ENCODE assay signal across 22 mouse cellular contexts in genomic region chr16:95863565-95863964, GRCm38 (mm10).
DNase-seq lines count a peak whose midpoint lies in the region; ATAC-seq and TF ChIP-seq lines count a peak whose summit lies in the region.
"Had no signal": no experiment of that assay in that cellular context is flagged by ENCODE, and none has a peak within 500 bp of the region (broad histone marks: within the 10 kb centered on the region; RNA-seq: fewer than 3 reads in every experiment).

No protein-coding gene starts in this region.

- TF ChIP-seq EP300 in MEL (IDR thresholded peaks at IDR 0.05; ENCODE audit: low read depth in 1 of 2, low read length in 2 of 2), result peak; percentile 24 to 32; a peak in 3 of 4 replicates

- 77% methylated on average over 4 of the region's 4 CpGs for WGBS in heart, embryonic 15.5 days
- WGBS in lung, embryonic 15.5 days, result 67% methylated on average over 4 of the region's 4 CpGs

- no peak for DNase-seq in heart, adult 8-10 months (ENCODE audit: low spot score)
- DNase-seq in lung, postnatal 10 days, result no peak
- peak; percentile 20 for DNase-seq in MEL (ENCODE audit: low read depth, low spot score)
- DNase-seq in frontal cortex, postnatal 14 days (ENCODE audit: low spot score in 2 of 2), result no peak
- DNase-seq: adrenal gland, adult 8-10 months; cerebellum, postnatal 14 days; gastrocnemius, postnatal 36 days; kidney, adult 11 months; kidney, postnatal 25 days; layer of hippocampus, adult 9-11 months; lung, postnatal 14 days had no signal

- H3K79me2 ChIP-seq in MEL (ENCODE audit: control insufficient read depth, insufficient read depth, low read length, poor library complexity), result no peaks in the 10 kb centered on the region

- no peaks in the 10 kb centered on the region for H3K27me3 ChIP-seq in heart, embryonic 15.5 days
- no peaks in the 10 kb centered on the region for H3K27me3 ChIP-seq in lung, embryonic 15.5 days
- H3K27me3 ChIP-seq in MEL (ENCODE audit: control insufficient read depth in 1 of 2, insufficient read depth in 2 of 2, low read length in 2 of 2), result no peaks in the 10 kb centered on the region
- H3K27me3 ChIP-seq: hindbrain, embryonic 13.5 days; limb, embryonic 15.5 days; midbrain, embryonic 13.5 days had no signal

- no peaks in the 10 kb centered on the region for H3K36me3 ChIP-seq in heart, embryonic 15.5 days
- no peaks in the 10 kb centered on the region for H3K36me3 ChIP-seq in lung, embryonic 15.5 days
- peaks cover 0 to 25% of the 10 kb centered on the region in 2 experiments; a peak in 2 of 4 replicates for H3K36me3 ChIP-seq in MEL (ENCODE audit: control insufficient read depth in 1 of 2, insufficient read depth in 2 of 2, low read length in 2 of 2)
- H3K36me3 ChIP-seq: forebrain, embryonic 10.5 days; hindbrain, embryonic 13.5 days; limb, embryonic 15.5 days; midbrain, embryonic 13.5 days had no signal

- H3K27ac ChIP-seq in heart, embryonic 15.5 days, result peak overlapping the region; percentile 77
- peak overlapping the region; percentile 51; the same call in 1 of the 2 replicates for H3K27ac ChIP-seq in lung, embryonic 15.5 days
- H3K27ac ChIP-seq in MEL (ENCODE audit: control insufficient read depth, low read depth, low read length), result no peak overlapping the region; the same call in 1 of the 2 replicates
- H3K27ac ChIP-seq in brown adipose tissue, adult 24 weeks (replicated peaks; ENCODE audit: low read depth, low read length), result peak overlapping the region; percentile 83
- H3K27ac ChIP-seq: hindbrain, embryonic 13.5 days; left cerebral cortex, adult 2 months; liver, embryonic 14.5 days; midbrain, embryonic 13.5 days had no signal

- H3K9me3 ChIP-seq in heart, embryonic 15.5 days (replicated peaks), result no peaks in the 10 kb centered on the region
- no peaks in the 10 kb centered on the region for H3K9me3 ChIP-seq in lung, embryonic 15.5 days
- no peaks in the 10 kb centered on the region for H3K9me3 ChIP-seq in MEL (replicated peaks; ENCODE audit: insufficient read depth, low read length)
- H3K9me3 ChIP-seq: forebrain, embryonic 10.5 days; hindbrain, embryonic 13.5 days; limb, embryonic 15.5 days; midbrain, embryonic 13.5 days had no signal

- no peak overlapping the region for H3K4me3 ChIP-seq in heart, embryonic 15.5 days
- H3K4me3 ChIP-seq in lung, embryonic 15.5 days, result no peak overlapping the region
- H3K4me3 ChIP-seq in MEL (ENCODE audit: control insufficient read depth in 1 of 2, insufficient read depth in 1 of 2, low read depth in 2 of 2, low read length in 2 of 2), result no peak overlapping the region
- H3K4me3 ChIP-seq in brown adipose tissue, adult 24 weeks (ENCODE audit: insufficient read depth, low read depth, low read length), result no peak overlapping the region
- H3K4me3 ChIP-seq: forebrain, embryonic 10.5 days; hindbrain, embryonic 13.5 days; left cerebral cortex, adult 2 months; limb, embryonic 15.5 days; midbrain, embryonic 13.5 days had no signal

- peaks cover 32% of the 10 kb centered on the region for H3K4me1 ChIP-seq in heart, embryonic 15.5 days (replicated peaks)
- peaks cover 37% of the 10 kb centered on the region for H3K4me1 ChIP-seq in lung, embryonic 15.5 days
- peaks cover 15 to 38% of the 10 kb centered on the region in 2 experiments for H3K4me1 ChIP-seq in MEL (ENCODE audit: control insufficient read depth in 1 of 2, insufficient read depth in 2 of 2, low read length in 2 of 2)
- H3K4me1 ChIP-seq in brown adipose tissue, adult 24 weeks (ENCODE audit: control insufficient read depth, insufficient read depth, insufficient read length, low read length), result peaks cover 31% of the 10 kb centered on the region
- H3K4me1 ChIP-seq: forebrain, embryonic 10.5 days; midbrain, embryonic 13.5 days had no signal

- H3K9ac ChIP-seq in heart, embryonic 15.5 days, result no peak overlapping the region
- no peak overlapping the region for H3K9ac ChIP-seq in lung, embryonic 15.5 days
- H3K9ac ChIP-seq in MEL (ENCODE audit: control insufficient read depth, low read depth, low read length, poor library complexity, severe bottlenecking), result no peak overlapping the region
- H3K9ac ChIP-seq: hindbrain, embryonic 13.5 days; liver, embryonic 14.5 days; midbrain, embryonic 13.5 days had no signal

- ATAC-seq in heart, embryonic 15.5 days (replicated peaks; ENCODE audit: insufficient number of reproducible peaks, insufficient read depth, low FRiP score, low read depth), result no peak
- ATAC-seq in lung, embryonic 15.5 days (ENCODE audit: borderline replicate concordance, extremely low read depth, low FRiP score, low TSS enrichment), result no peak
- ATAC-seq: activated CD4-positive, CD25-positive, alpha-beta regulatory T cell, adult 4 months; forebrain, embryonic 16.5 days; midbrain, embryonic 13.5 days had no signal

- TF ChIP-seq CTCF in MEL (IDR thresholded peaks at IDR 0.05 in 2 of 3, conservative IDR thresholded peaks at IDR 0.05 in 1 of 3; ENCODE audit: control insufficient read depth in 1 of 3, insufficient read depth in 1 of 3, low read depth in 2 of 3, low read length in 3 of 3, poor library complexity in 1 of 3, severe bottlenecking in 1 of 3), result no peak

- TF ChIP-seq POLR2A in MEL (IDR thresholded peaks at IDR 0.05; ENCODE audit: control insufficient read depth in 1 of 2, insufficient read depth in 1 of 2, low read depth in 1 of 2, low read length in 2 of 2, poor library complexity in 1 of 2), result no peak

- H3K4me2 ChIP-seq in heart, embryonic 15.5 days, result no peak overlapping the region
- H3K4me2 ChIP-seq in lung, embryonic 15.5 days, result no peak overlapping the region
- H3K4me2 ChIP-seq: hindbrain, embryonic 13.5 days; limb, embryonic 15.5 days; midbrain, embryonic 13.5 days had no signal

- TF ChIP-seq RAD21 in MEL (IDR thresholded peaks at IDR 0.05; ENCODE audit: low read depth, low read length), result no peak

TF ChIP-seq in MEL, 35 proteins besides CTCF, POLR2A, EP300 and RAD21:
- TF ChIP-seq ETS1 (IDR thresholded peaks at IDR 0.05; ENCODE audit: low read depth, low read length) (no peak), NRF1 (IDR thresholded peaks at IDR 0.05; ENCODE audit: insufficient read depth, low read depth, low read length, poor library complexity, severe bottlenecking) (no peak), POLR2AphosphoS2 (IDR thresholded peaks at IDR 0.05; ENCODE audit: low read length) (no peak), ZC3H11A (IDR thresholded peaks at IDR 0.05; ENCODE audit: low read depth, low read length) (no peak), BHLHE40 (IDR thresholded peaks at IDR 0.05; ENCODE audit: borderline replicate concordance, low read depth, low read length) (no peak), USF2 (IDR thresholded peaks at IDR 0.05; ENCODE audit: borderline replicate concordance in 1 of 2, insufficient read depth in 1 of 2, low read depth in 1 of 2, low read length in 2 of 2) (no peak), RCOR1 (IDR thresholded peaks at IDR 0.05; ENCODE audit: low read depth, low read length) (no peak), ZKSCAN1 (IDR thresholded peaks at IDR 0.05; ENCODE audit: low read depth, low read length) (no peak), GATA1 (IDR thresholded peaks at IDR 0.05; ENCODE audit: low read depth, low read length) (peak; percentile 51), CHD2 (IDR thresholded peaks at IDR 0.05; ENCODE audit: low read length) (no peak), TAL1 (IDR thresholded peaks at IDR 0.05; ENCODE audit: low read length) (peak; percentile 12; the same call in 1 of the 2 replicates)
